Mouse (Mus musculus): ENCODE measurements around the gene Slirp. TPM values are rescaled to one million over a fixed set of nuclear protein-coding genes. Genes with fewer than 3 reads are reported as not detected.

Gene Slirp
- polyA plus RNA-seq, 1 experiment: 4.1 TPM

- TF ChIP-seq CTCF (IDR thresholded peaks at IDR 0.05; ENCODE audit: extremely low read depth, insufficient read length, insufficient replicate concordance, low read depth, low read length) (no peak), POLR2A (IDR thresholded peaks at IDR 0.05; ENCODE audit: low read depth, low read length) (no peak)
- H3K4me3 ChIP-seq (ENCODE audit: low read depth, low read length): no peak overlapping the region
- no peaks in the 10 kb centered on the region for H3K27me3 ChIP-seq (ENCODE audit: control insufficient read depth, insufficient read depth, low read length)
- WGBS: 76% methylated on average over 5 of the region's 5 CpGs
- H3K4me1 ChIP-seq (ENCODE audit: control insufficient read depth, insufficient read depth, insufficient read length, low read length): peaks cover 3% of the 10 kb centered on the region; the same call in 1 of the 2 replicates
- H3K36me3 ChIP-seq (ENCODE audit: control insufficient read depth, insufficient read depth, low read length): peaks cover 5% of the 10 kb centered on the region; the same call in 1 of the 2 replicates
- no peak overlapping the region for H3K27ac ChIP-seq (ENCODE audit: insufficient read depth, low read depth, low read length)
Measured at GRCm38 (mm10) chr12:87418921-87419320, 24.8 kb upstream of the Slirp start.

GRCm38 (mm10) chr12:87419974-87420485, 23.7 kb upstream of the Slirp start:
- no peak for TF ChIP-seq CTCF (IDR thresholded peaks at IDR 0.05; ENCODE audit: extremely low read depth, insufficient read length, insufficient replicate concordance, low read depth, low read length)
- TF ChIP-seq POLR2A (IDR thresholded peaks at IDR 0.05; ENCODE audit: low read depth, low read length): no peak
- Histone ChIP-seq H3K27ac (ENCODE audit: insufficient read depth, low read depth, low read length) (no peak overlapping the region), H3K4me3 (ENCODE audit: low read depth, low read length) (no peak overlapping the region), H3K27me3 (ENCODE audit: control insufficient read depth, insufficient read depth, low read length) (no peaks in the 10 kb centered on the region), H3K36me3 (ENCODE audit: control insufficient read depth, insufficient read depth, low read length) (peaks cover 8% of the 10 kb centered on the region), H3K4me1 (ENCODE audit: control insufficient read depth, insufficient read depth, insufficient read length, low read length) (peaks cover 3% of the 10 kb centered on the region; the same call in 1 of the 2 replicates)
- WGBS: 27% methylated on average over 12 of the region's 12 CpGs

- WGBS: 53% methylated on average over 5 of the region's 5 CpGs
- no peak overlapping the region for H3K27ac ChIP-seq (ENCODE audit: insufficient read depth, low read depth, low read length)
- H3K27me3 ChIP-seq (ENCODE audit: control insufficient read depth, insufficient read depth, low read length): no peaks in the 10 kb centered on the region
- H3K36me3 ChIP-seq (ENCODE audit: control insufficient read depth, insufficient read depth, low read length): peaks cover 19% of the 10 kb centered on the region
- H3K4me3 ChIP-seq (ENCODE audit: low read depth, low read length): no peak overlapping the region
- H3K4me1 ChIP-seq (ENCODE audit: control insufficient read depth, insufficient read depth, insufficient read length, low read length): peaks cover 3% of the 10 kb centered on the region; the same call in 1 of the 2 replicates
- TF ChIP-seq CTCF (IDR thresholded peaks at IDR 0.05; ENCODE audit: extremely low read depth, insufficient read length, insufficient replicate concordance, low read depth, low read length) (no peak), POLR2A (IDR thresholded peaks at IDR 0.05; ENCODE audit: low read depth, low read length) (no peak)
Measured at GRCm38 (mm10) chr12:87421708-87422507, 21.8 kb upstream of the Slirp start.

- WGBS: 22% methylated on average over 1 of the region's 1 CpGs
- TF ChIP-seq POLR2A (IDR thresholded peaks at IDR 0.05; ENCODE audit: low read depth, low read length): no peak
- no peak for TF ChIP-seq CTCF (IDR thresholded peaks at IDR 0.05; ENCODE audit: extremely low read depth, insufficient read length, insufficient replicate concordance, low read depth, low read length)
- Histone ChIP-seq H3K4me1 (ENCODE audit: control insufficient read depth, insufficient read depth, insufficient read length, low read length) (peaks cover 3% of the 10 kb centered on the region; the same call in 1 of the 2 replicates), H3K36me3 (ENCODE audit: control insufficient read depth, insufficient read depth, low read length) (peaks cover 32% of the 10 kb centered on the region), H3K27me3 (ENCODE audit: control insufficient read depth, insufficient read depth, low read length) (no peaks in the 10 kb centered on the region), H3K27ac (ENCODE audit: insufficient read depth, low read depth, low read length) (no peak overlapping the region), H3K4me3 (ENCODE audit: low read depth, low read length) (no peak overlapping the region)
Measured at GRCm38 (mm10) chr12:87423700-87424099, 20.0 kb upstream of the Slirp start.

- peaks cover 39% of the 10 kb centered on the region for H3K36me3 ChIP-seq (ENCODE audit: control insufficient read depth, insufficient read depth, low read length)
- TF ChIP-seq POLR2A (IDR thresholded peaks at IDR 0.05; ENCODE audit: low read depth, low read length) (no peak), CTCF (IDR thresholded peaks at IDR 0.05; ENCODE audit: extremely low read depth, insufficient read length, insufficient replicate concordance, low read depth, low read length) (no peak)
Measured at GRCm38 (mm10) chr12:87424516-87424915, 19.2 kb upstream of the Slirp start.

GRCm38 (mm10) chr12:87426354-87427031, 17.2 kb upstream of the Slirp start:
- Histone ChIP-seq H3K4me1 (ENCODE audit: control insufficient read depth, insufficient read depth, insufficient read length, low read length) (no peaks in the 10 kb centered on the region), H3K27ac (ENCODE audit: insufficient read depth, low read depth, low read length) (no peak overlapping the region), H3K27me3 (ENCODE audit: control insufficient read depth, insufficient read depth, low read length) (no peaks in the 10 kb centered on the region), H3K36me3 (ENCODE audit: control insufficient read depth, insufficient read depth, low read length) (peaks cover 57% of the 10 kb centered on the region), H3K4me3 (ENCODE audit: low read depth, low read length) (no peak overlapping the region)
- 91% methylated on average over 5 of the region's 5 CpGs for WGBS
- no peak for TF ChIP-seq CTCF (IDR thresholded peaks at IDR 0.05; ENCODE audit: extremely low read depth, insufficient read length, insufficient replicate concordance, low read depth, low read length)
- TF ChIP-seq POLR2A (IDR thresholded peaks at IDR 0.05; ENCODE audit: low read depth, low read length): no peak

More at GRCm38 (mm10) chr12:87424516-87424915, 19.2 kb upstream of the Slirp start:
- Histone ChIP-seq H3K4me3 (ENCODE audit: low read depth, low read length) (no peak overlapping the region), H3K4me1 (ENCODE audit: control insufficient read depth, insufficient read depth, insufficient read length, low read length) (peaks cover 3% of the 10 kb centered on the region; the same call in 1 of the 2 replicates), H3K27ac (ENCODE audit: insufficient read depth, low read depth, low read length) (no peak overlapping the region), H3K27me3 (ENCODE audit: control insufficient read depth, insufficient read depth, low read length) (no peaks in the 10 kb centered on the region)
- 62% methylated on average over 3 of the region's 3 CpGs for WGBS

GRCm38 (mm10) chr12:87428295-87428694, 15.4 kb upstream of the Slirp start:
- TF ChIP-seq CTCF (IDR thresholded peaks at IDR 0.05; ENCODE audit: extremely low read depth, insufficient read length, insufficient replicate concordance, low read depth, low read length): no peak
- Histone ChIP-seq H3K36me3 (ENCODE audit: control insufficient read depth, insufficient read depth, low read length) (peaks cover 72% of the 10 kb centered on the region), H3K27ac (ENCODE audit: insufficient read depth, low read depth, low read length) (no peak overlapping the region), H3K4me1 (ENCODE audit: control insufficient read depth, insufficient read depth, insufficient read length, low read length) (no peaks in the 10 kb centered on the region), H3K27me3 (ENCODE audit: control insufficient read depth, insufficient read depth, low read length) (no peaks in the 10 kb centered on the region), H3K4me3 (ENCODE audit: low read depth, low read length) (no peak overlapping the region)
- 75% methylated on average over 2 of the region's 2 CpGs for WGBS

All from small intestine, adult 2 months (tissue).